Mouse (Mus musculus): ENCODE results near the gene Rai14.

Gene Rai14

DNA sequence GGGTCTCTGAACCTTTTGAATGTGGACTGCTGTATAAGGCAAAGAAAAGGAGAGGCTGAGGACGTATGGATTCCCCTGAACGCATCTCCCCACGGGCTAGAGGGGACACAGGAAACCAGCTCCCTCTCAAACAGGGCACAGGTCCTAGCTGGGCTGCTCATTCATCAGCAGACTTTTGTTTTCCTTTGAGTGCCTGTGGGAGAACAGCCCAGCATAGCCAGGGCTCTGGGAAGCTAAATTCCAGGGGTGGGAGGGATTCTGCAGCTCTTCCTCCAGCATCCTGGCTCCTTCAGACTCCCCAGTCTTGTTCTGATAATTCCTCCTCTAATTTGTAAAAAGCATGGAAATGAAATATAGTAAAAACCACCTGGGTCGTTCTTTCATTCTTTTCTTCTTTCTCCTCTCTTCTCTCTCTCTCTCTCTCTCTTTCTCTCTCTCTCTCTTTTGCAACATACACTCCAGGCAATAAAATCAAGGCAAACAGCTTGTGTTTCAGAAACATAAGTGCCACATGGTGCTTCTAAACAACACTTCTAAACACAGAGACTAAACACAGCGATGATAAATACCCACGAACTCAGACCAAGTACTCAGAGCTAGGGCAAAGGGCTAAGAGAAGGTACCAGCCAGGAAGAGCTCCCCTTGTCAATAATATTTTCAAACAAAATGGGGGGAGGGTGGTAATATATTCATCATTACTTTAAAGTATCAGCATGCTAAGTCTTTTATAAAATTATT is 65.9 kb downstream of the Rai14 start:
- no peak for DNase-seq

DNA sequence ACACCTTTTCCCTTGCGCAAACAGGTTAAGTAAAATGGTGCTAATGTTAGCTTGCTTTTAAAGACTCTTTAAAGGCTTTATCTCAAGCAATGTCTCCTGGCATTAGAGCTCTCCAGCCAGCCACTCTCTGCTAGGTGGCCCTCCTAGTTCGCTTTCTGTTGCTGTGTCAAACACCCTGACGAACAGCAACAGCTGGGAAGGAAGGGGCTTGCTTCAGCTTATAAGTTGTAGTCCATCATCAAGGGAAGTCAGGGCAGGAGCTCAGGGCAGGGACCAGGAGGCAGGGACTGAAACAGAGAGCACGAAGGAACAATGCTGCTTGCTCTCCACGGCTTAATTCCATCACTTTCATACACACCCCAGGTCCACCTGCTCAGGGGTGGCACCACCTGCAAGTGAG is 68.1 kb downstream of the Rai14 start:
- DNase-seq = no peak

DNA sequence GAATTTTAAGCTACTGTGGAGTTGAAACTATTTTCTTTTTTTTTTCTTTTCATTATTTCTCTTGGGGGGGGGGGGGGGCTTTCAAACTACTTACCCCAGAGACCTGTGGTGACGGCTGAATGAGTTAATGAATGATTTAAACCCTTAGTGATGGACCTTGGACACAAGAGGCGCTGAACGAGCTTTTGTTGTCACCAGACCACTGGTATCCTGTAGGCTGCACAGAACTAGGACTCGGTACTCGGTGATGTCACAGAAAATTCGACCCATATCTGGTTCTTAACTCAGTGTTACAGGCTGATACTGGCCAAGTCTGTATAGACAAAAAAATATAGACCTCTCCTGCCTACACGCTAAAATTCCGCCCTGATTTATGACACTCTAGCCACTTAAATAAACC is 69.3 kb downstream of the Rai14 start:
- DNase-seq = no peak

DNA sequence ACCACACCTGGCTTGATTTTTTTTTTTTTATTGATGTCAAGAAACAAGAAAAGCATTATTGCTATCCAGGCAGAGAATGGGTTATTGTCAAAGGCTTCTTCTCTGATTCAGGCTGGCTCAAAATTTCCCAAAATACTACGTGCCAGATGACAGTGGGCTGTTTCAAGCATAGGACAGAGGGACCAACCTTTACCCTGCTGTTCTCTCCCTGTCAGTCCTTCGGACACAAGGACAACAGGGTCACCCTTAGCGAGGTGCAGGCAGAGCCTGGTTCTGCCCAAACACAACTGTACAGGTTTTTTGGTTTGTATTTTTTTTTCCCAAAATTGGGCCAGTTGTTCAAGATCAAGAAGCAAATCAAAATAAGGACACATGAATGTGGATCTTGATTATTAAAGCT is 70.6 kb downstream of the Rai14 start:
- no peak for DNase-seq

DNA sequence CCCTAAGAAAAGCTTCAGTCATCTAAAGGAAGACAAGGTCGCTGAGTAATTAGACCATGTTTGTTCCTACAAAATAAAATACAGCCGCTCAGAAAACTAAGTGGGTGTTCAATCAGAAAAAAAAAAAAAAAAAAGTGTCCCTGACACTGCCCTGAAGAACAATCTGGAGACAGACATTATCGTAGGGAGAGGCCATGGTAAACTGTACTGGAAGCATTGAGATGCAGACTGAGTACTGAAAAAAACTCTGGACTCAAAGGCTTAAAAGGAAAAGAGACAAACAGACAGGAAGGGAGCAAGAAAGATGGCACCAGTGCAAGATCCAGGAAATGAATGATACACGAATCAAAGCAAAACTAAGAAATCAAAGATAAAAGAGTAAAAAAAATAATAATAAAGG is 71.2 kb downstream of the Rai14 start:
- no peak for DNase-seq

DNA sequence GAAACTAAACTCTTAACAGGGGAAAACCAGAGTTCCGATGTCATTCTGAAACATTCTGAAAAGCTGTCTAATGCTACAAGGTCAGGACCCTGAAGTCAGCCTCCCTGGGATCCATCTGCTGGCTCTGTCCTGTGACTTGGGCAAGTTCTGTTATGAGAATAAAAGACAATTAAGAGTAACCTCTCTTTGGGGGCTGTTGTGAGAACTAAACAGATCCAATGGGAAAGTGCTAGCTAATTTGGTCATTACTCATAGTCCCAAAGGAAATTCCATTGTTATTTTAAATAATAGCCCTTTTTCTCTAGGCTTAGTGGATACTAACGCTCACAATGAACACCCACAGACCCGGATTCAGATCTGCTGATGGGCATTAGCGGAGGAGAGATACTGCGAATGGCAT is 72.0 kb downstream of the Rai14 start:
- DNase-seq = no peak

DNA sequence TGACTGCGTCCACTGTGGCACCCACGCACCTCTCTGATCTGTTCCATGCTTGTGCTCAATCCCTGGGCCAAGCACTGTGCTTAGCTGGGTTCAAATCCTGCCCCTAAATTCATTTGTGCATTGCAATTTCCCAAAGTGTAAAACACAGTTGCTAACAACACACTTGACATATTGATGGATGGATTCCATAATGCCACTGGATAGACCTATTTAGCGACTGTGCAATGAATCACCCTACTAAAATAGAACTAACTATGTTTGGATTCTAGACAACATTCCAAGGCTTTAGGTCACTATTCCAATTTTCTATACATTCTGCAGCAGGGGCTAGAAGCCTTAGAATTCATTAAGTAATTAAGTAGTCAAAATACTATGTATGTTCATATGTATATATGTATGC is 73.7 kb downstream of the Rai14 start:
- DNase-seq = no peak

DNA sequence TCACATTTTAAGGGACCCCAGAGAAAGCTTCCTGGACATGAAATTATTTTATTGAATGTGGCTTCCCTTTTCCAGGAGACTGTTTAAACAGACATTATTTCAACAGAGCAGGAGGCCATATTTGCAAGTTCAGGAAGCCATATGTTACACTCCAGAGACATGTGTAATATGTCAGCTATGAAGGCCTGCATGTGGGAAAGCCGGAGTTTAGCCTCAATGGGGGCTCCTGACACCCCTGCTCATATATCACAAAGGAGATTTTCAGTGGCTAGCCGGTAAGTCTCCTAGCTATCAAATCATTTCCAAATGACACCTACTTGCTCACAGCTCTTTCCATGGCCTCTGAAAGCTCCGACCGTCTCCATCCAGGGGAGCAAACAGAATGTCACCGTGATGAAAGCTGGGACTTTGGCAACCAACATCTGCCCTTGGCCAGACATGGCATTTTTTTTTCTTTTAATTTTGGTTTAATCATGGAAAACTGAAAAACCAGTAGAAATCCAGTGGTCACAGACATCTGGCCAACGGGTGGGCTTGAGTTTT is 77.1 kb downstream of the Rai14 start:
- no peak for DNase-seq

DNA sequence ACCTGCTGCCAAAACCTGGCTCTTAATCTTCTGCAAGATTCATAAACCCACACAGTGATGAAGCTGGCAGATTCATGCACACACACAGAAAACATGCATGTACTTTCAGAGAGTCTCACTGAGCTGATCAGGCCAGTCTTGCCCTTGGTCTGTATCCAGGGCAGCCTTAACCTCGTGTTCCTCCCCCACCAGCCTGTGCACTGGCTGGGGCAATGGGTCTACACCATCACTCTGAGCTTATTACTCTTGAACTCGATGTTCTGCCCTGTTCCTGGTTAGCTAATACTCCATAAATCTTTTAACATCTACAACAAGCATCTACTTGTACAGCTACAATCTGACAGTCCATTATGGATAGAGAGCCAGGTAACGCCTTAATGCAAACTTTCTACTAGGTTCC is 77.6 kb downstream of the Rai14 start:
- DNase-seq = no peak

DNA sequence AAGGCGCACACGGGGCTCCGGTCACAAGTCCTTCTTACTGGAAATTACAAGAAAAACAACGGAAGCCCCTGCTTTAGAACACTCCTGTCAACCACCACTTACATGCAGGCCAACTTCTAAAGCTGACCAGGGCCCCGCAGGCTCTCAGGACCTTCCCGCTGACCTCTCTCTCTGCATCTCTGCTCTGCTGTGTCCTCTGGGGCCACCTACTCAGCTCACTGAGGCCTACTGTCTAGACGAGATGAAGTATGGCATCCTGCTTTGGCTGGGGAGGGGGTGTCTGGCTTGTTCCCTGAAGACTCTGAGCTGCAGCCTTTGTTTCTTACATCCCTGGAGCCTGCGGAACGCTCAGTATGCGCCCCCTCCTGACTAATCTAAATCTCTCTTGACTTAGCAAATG is 79.3 kb downstream of the Rai14 start:
- DNase-seq = no peak

DNA sequence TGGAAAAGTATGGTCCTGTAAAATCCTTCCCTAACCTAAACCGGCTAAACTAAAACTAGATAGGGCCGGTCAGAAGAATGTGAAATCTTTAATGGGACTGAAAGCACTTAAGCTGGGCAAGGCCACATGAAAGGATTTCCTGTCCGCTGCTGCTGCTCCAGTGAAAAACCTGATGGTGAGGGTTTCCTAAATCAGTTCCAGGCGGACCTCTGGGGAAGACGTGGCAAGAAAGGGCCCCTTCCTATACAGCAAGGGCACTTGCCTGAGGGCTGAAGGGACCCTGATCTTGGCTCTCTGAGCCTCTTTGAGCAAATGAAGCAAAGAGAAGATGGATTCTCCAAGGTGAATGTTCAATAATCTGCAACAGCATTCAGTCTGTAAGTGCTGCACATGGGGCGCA is 80.2 kb downstream of the Rai14 start:
- DNase-seq = no peak

DNA sequence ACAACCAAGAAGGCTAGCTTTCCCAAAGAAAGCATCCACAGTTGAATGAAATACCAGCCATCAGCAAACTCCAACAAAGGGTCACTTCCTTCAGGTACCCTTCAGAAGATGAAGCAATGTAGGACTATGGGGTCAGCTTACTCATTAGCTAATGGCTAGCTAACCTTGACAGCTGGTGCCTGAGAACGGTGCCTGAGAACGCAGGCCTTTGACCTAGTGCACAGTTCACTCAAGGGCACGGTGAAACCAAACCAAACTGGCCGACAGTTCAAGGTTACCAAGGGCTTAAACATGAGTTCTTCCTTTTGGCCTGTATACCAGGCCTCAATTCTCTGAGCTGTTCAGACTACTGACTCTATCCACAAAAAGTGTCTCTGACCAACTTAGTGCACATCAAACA is 81.0 kb downstream of the Rai14 start:
- DNase-seq = no peak

DNA sequence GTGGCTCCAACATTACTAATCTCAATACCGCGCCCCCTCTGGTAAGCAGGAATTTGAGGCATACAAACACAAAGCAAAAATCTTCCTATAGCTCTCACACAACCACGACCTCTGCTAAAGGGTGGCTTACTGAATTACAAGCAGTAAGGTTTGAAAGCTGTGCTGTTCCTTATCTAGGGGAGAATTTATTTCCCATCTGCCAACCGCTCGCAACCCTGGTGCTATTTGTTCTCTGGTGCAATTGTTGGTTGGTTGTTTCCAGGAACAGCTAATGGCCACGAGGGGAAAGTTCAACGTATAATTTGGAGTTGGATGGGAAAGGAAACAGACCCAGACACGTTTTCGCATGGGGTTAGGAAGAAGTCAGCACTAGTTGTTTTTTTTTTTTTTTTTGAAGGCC is 81.8 kb downstream of the Rai14 start:
- DNase-seq = no peak

DNA sequence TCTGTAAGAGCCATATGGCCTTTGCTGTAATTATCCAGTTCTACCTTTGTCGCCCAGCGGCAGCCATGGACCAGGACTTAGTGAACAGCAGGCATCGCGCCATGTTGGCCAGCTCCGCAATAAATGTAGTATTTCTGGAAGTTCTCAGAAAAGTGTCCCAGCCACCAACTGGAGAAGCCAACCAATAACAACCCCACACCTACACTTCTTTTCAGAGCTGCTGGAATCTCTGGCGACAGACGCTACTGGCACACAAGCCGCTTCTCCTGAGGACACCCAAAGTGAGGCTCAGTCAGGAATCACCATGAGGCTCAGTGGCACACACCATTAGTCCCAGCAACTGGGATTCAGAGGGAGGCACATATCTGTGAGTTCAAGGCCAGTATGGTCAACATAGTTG is 82.4 kb downstream of the Rai14 start:
- no peak for DNase-seq

DNA sequence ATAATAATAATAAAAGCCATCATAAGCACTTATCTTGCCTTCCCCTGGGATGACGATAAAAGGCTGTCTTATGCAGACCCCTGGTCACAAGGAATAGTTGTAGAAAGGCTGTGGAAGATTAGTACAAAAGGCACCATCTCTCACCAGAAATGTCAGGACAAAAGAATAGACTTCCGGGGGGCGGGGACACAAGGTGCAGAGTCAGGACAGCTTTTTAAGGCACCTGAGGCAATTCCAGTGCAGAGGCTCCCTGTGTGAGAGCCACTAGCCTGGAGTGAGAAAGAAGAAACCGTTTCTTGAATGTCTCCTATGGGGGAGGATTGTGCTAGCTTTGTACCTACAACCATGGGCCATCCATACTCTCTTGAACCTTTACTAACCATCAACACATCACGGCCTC is 82.9 kb downstream of the Rai14 start:
- DNase-seq = no peak

DNA sequence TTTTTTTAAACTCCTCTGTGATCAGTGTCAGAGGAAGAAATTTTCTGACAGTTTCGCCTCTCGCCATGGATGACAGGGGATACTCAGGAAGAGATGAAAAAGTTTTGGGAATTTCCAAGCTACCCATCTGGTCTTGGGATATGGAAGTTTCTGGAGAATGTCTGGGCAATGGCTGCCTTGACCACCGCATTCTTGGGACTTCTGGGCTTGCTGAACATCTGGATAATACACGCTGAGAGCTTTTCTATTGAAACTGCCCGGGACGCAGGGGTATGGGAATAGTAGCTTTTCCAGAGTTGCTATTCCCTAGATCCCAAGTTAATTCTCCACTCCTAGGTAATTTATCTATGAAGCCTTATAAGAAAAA is 85.5 kb downstream of the Rai14 start:
- DNase-seq = no peak

DNA sequence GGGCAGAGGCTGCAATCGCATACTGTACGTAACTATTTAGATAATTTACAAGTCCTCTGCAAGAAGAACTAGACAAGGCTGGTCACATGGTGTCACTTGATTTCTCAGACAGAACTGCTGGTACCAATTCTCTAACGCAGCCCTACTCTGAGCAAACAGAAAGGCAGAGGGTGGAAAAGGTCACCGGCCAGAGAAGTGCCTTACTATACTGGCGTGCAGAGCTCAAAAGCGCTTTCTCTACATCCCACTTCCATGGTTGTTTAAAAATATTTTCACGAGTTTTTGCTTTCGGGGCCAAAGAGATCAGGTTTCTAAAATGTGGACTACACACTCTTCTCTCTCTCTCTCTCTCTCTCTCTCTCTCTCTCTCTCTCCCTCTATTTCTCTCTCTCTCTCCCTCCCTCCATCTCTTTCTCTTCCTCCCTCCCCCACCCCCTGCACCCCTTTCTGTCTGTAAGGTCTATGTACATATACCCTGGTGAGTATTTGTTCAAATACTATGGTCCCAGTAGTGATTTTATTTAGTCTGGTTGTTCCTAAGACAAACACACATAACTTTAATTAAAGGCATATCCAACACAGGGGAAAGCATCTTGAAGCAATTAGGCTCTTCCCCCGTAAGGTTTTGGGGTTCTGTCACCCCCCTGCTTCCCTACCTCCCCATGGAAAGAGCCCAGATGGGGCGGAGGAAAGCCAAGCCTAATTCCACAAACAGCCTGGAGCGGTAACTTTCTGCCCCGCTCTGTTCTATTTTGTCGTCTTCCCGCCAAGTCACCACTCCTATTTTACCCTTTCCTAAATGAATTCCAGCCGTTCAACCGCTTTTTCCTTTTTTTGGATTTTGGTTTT is 86.1 kb downstream of the Rai14 start:
- DNase-seq = no peak

DNA sequence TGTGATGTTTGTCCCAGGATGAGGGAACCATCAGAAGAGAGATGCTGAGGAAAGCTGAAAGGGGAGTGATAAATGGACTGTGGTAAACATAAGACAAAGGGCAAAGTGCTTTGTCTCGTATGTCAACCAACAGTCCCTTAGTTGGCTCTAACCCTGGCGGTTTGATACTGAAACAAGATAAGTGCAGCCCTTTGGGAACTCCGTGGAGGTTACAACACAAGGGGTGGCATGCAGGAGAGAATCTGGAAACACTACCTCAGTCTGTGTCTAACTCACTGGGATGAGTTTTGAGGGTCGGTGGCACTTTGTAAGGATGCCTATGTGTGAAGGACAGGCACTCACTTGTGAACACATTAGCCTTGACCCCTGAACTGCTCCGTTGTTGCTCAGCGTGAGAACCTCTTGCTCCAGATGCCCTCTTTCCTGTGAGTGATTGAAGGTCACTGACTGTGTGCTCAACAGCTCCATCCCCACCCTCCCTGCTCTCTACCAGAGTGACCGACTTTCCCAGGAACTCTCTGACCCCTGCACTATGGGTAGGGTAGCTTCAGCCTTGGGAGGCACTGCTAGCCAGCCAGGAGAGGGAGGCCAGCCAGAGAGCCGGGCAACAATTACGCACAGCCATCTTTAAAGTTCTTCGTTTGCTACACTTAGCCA is 90.7 kb downstream of the Rai14 start:
- DNase-seq = no peak

DNA sequence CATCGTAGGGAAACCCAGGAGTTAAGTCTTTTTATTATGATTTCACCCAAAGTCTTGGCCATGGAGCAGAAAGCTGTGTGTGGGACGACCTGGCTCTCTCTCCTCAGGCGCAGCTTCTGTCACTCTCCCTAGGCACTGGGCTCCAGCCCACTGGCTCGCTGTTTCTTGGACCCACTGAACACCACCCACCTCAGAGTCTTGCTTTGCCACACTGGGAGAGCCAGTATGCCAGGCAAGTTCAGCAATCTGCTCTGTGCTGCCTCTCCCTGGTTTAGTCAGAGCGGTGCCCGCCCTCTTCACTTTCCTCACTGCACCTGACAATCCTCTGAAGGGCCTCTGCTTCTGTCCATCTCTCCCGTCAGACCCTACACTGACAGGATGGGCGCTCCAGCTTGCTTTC is 93.2 kb downstream of the Rai14 start:
- DNase-seq = peak; percentile 37 to 60

DNA sequence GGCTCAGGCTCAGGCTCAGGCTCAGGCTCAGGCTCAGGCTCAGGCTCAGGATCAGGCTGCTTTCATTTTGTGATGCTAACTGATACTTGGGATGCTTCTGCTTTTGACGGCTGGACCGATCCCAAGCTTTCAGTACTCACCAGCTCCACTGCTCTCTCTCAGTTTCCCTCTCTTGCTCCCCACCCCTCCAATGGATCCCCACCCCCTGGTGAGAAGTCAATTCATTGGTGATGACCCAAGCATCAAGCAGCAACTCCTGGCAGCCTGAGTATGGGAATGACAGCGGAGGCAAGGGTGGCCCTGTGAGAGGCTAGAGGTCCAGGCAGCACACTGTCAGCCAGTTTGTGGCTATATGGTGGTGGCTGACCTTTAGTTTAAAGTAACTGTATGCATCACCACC is 94.7 kb downstream of the Rai14 start:
- DNase-seq = no peak

DNA sequence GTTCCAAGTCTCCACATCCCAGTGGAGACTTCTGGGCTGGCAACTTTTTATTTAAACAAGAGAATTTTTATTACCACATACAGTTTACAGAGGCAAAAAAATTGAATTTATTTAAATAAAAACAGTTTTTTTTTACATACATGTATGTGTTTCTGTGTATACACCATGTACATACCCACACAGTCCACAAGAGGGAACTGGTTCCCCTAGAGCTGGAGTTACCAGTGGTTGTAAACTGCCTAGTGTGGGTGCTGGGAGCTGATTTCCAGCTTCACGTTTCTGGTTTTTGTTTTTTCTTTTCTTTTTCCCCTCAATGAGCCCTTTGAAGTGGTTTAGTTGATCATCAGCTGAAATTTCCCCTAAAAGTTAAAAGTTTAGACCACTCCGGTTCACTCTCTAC is 96.1 kb downstream of the Rai14 start:
- DNase-seq = no peak

DNA sequence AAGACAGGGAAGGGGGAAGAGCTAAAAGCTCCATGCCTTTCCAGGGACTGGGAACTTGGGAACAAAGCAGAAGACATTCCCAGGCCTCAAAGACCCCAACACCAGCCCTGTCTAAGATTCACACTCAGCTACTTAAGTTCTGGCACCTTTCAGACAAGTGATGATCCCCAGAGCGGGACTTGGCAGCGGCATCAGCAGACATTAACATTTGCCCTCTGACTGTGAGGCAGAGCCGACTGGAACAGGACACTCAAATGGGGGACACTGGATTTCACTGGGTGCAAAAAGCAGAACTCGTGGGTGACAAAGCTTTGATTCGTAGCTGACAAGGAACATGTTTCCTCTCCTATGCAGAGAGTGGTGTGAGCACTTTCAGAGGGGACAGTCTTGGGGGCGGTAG is 98.4 kb downstream of the Rai14 start:
- DNase-seq = no peak

DNA sequence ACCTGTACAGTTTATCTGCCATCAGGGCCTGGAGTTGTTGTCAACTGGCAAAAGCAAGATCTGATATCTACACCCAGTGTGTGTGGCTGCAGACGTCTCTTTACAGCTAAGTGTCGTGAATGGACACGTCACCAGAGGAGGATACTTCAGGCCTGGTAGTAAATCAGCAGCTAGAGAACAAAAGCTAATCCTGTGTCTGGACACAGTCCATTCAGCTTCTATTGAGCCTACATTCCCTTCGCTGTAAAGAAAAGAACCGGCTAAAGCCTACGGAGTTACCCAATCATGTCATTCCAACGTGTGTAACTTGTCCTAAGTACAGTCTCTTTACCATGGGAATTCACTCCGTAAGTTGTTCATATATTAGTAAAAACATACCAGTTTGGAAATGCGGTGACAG is 103.4 kb downstream of the Rai14 start:
- DNase-seq = no peak

DNA sequence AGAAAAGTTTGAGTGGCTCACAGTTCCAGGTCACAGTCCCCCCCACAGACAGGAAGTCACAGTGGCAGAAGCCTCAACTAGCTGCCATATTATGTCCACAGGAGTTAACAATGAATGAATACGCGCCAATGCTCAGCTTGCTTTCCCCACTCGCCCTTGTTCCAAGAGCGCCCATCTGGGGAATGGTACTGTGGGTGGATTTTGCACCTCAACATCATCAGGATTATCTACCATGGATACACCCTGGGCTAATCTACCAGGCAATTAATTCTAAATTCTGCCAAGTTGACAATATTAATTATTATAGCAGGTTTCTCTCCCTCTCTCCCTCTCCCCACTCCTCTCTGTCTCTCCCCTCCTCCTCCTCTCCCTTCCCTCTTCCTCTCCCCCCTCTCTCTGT is 105.3 kb downstream of the Rai14 start:
- no peak for DNase-seq

All from cerebellum, postnatal 14 days (tissue).